Mouse (Mus musculus) monocyte, adult 2 months (primary cell): ENCODE measurements around the gene Hs6st1.

ENCODE experiments used
- DNase-seq, 2 experiments: peaks; one replicate each; pipeline ENCODE4 v3.0.0; 2022; ENCODE audit warnings: low spot score in 2 of 2, low read depth in 1 of 2

The Hs6st1 gene

DNA sequence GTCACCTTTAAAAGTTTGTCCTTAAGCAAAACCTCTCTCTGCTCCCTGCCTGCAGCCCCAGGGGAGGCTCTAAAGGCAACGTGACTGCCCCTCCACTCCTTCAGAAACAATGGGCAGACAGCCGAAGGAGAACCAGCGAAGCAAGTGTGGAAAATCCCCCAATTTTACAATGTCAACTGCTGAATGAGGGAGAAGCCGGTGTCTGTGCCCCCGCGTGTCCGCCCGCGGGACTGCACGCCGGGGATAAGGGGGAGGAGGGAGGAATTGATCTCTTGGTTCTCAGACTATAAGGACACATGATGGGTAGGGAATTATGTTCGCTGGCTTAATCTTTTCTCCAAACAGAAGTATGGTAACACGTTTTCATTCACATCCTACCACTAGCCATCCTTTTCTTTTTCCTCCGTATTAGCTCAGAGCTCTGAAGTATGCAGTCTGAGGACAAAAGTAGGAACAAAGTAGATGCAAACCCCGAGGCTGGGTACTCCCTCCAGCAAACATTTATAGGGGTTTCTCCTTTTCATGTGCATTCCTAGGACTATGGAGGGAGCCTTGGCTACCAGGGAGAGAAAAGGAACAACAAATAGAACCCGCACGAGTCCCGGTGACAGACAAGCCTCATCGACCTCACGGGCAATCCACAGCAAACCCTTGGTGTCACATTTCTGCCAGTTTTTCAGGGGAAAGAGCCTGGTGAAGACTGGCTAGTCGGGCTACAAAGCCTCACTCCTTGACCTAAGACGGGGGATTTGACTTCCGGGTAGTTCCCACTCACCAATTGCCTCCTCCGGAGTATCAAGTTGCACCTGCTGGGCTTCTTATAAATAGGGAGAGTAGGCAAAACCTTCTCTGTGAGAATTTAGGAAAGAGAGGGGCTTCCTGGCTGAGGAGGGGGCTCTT, 3.1 kb upstream of the Hs6st1 start:
- peak; percentile 84 to 92 for DNase-seq

- DNase-seq, result no peak
Measured at GRCm38 (mm10) chr1:36065761-36066150, 2.4 kb upstream of the Hs6st1 start.

GRCm38 (mm10) chr1:36066216-36066980, 1.8 kb upstream of the Hs6st1 start:
- DNase-seq, result no peak

GRCm38 (mm10) chr1:36067201-36067600, 999 bp upstream of the Hs6st1 start:
- DNase-seq, result no peak

DNA sequence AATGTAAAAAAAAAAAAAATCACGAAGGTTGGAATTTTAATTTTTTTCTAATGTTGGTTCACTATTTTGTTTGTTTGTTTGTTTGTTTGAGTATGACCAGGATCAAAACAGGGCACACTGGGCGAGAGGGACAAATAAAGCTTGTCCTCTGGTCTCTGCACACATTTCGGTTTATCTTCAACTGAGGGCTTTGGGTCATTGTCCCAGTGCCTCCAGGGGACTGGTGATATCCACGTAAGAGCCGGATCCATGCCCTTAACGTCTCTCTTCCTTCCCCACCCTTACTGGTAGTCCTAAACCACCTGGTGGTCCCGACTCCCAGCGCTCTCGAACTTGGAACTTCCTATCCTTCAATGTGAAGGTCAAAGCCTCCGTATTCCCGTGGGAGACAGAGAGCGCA, 589 bp upstream of the Hs6st1 start:
- DNase-seq, result no peak

DNA sequence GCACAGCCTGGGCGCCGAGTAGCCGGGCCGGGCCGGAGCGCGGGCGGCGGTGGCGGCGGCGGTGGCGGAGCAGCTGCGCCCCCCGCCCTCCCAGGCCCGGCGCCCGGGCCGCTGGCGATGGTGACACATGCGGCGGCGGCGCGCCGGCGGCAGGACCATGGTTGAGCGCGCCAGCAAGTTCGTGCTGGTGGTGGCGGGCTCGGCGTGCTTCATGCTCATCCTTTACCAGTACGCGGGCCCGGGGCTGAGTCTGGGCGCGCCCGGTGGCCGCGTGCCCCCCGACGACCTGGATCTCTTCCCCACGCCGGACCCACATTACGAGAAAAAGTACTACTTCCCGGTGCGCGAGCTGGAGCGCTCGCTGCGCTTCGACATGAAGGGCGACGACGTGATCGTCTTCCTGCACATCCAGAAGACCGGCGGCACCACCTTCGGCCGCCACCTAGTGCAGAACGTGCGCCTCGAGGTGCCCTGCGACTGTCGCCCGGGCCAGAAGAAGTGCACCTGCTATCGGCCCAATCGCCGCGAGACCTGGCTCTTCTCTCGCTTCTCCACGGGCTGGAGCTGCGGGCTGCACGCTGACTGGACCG, 426 bp downstream of the Hs6st1 start:
- no peak for DNase-seq

DNA sequence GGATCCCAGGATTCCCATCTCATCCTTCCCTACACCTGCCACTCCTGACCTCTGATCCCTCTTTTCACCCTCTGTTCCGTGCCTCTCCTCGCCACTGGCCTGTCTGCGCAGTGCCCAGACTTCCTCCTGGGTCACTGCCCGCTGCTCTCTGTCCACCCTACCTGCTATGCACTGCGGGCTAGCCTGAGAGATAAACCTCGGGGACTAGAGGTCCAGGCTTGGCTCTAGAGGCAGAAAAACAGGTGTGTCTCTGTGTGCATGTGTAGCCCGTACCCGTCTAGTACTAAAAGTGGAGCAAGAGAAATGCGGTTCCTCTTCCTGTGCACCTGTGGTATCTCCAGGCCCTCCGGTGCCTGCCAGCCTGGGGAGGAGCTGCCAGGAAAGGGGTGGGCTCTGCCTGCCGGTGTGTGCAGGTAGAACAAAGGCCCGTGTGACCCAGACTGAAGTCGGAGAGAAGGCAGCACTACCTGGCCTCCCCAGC, 1.1 kb downstream of the Hs6st1 start:
- no peak for DNase-seq

- no peak for DNase-seq
Measured at GRCm38 (mm10) chr1:36070190-36070589, 2.0 kb downstream of the Hs6st1 start.

- DNase-seq, result no peak
Measured at GRCm38 (mm10) chr1:36070740-36071139, 2.5 kb downstream of the Hs6st1 start.

DNA sequence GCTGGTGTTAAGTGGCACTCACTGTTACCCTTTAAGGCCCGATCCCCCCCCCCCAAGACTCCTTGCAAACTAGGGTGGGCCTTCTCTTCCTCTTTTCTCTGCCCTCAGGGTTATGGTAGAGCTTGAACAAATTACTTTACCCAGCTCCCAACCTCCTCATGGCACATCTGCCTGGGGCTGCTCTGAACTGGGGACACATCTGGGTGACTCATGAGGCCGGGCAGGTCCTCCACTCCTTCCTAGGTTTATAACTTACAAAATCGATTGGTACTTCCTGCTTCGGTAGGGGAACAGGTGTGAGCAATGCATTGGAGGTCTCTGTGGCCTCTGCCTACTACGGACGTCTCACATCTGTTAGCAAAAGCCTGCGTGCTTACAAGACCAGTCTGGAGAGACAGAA, 3.0 kb downstream of the Hs6st1 start:
- DNase-seq, result no peak

DNA sequence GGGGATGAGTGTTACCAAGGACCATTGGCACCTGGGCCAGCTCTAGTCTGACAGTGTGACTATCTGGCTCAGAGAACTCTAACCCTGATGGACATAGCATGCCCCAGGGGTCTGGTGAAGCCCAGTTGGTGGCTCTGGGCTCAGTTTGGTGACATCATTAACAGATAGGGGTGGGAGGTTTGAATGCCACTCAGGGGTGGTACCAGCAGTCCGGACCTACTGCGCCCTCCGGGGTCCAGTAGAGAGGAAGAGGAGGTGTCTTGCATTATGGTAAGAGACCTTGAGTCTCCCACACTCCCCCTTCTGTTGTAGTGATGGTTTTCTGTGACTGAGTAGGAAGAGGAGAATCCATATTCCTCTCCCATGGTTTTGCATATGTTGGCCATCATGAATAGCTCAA, 3.4 kb downstream of the Hs6st1 start:
- no peak for DNase-seq

- no peak for DNase-seq
Measured at GRCm38 (mm10) chr1:36072588-36073556, 4.7 kb downstream of the Hs6st1 start.

DNA sequence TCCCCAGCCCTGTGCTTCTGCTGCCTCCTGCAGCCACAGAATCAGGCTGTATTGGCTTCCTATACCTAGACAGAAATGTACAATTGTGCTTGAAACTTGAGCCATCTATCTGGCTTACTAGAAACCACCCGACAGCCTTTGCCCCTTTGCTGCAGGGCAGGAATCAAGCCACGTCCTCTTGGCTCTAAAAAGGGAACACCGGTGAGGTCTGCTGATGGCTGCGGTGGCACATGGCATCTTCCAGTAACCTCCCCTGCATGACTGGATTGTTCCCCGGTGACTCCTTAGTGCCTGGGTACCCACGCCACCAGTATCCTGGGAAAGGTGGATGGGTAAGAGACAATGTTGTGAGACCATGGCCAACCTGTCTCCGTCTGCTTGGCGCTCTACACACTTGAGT, 5.4 kb downstream of the Hs6st1 start:
- DNase-seq, result no peak

GRCm38 (mm10) chr1:36074197-36074596, 6.0 kb downstream of the Hs6st1 start:
- DNase-seq, result no peak

- DNase-seq, result no peak
Measured at GRCm38 (mm10) chr1:36074968-36075367, 6.8 kb downstream of the Hs6st1 start.

GRCm38 (mm10) chr1:36075652-36076051, 7.5 kb downstream of the Hs6st1 start:
- DNase-seq, result no peak

DNA sequence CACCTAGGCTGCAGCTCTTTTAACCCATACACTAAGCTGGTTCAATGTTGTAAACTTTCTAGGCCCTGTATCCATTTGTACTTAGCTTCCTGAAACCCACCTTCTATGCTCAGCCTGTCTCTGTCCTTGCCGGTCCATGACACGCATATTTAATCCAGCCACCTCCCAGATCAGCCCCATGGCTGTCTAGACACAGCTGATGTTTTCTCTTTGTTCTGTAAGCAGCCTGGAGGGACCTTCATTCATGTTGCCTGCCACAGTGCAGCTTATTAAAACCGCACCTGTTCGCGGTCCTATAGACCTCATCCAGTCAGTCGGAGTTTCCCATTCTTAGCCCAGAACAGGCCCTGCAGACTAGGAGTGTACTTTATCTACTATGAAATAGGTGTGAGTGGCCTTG, 8.9 kb downstream of the Hs6st1 start:
- no peak for DNase-seq

- no peak for DNase-seq
Measured at GRCm38 (mm10) chr1:36078250-36078649, 10.1 kb downstream of the Hs6st1 start.

DNA sequence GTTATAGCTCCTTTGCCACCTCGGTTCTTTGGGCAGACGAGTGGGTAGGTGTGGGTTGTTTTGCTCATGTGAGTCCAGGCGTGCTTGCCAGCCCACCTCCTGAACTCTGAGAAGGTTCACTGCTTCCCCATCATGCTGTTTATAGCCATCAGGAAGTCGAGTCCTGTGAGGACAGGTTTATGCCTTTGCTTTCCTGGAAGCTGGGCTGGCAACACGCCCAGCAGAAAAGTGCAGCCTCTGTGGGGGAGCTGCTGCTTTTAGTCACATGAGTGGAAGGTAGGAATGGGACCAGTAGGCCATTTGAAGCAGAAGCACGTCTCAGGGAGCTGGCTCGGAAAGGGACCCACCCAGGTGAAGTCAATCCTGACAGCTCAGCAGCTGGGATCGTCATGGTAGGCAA, 11.5 kb downstream of the Hs6st1 start:
- DNase-seq, result no peak

GRCm38 (mm10) chr1:36080974-36081373, 12.8 kb downstream of the Hs6st1 start:
- no peak for DNase-seq

DNA sequence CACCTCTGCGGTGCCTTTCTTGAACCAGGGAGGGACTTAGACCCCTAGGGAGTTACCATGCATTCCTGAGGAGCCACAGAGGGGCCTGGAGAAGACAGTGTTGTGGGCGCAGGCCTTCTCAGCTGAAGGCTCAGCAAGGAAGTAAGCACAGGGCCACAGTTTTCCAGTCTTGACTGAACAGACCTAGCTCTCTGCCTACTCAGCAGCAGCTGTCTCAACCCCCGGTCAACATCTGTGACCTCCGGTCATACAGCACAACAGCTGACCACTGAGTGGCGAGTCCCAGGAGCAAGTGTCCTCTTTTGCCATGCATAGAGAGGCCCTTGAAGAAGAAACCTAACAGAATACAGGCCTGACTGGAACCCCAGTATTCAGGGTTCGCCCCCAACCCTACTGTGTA, 14.0 kb downstream of the Hs6st1 start:
- DNase-seq, result no peak
